Mouse (Mus musculus) mesoderm, embryonic 11.5 days (tissue): ENCODE data around the gene Cep162.
A peak's percentile ranks its signal among the peaks of the same experiment; 100 is the strongest.

Source experiments
- DNase-seq: peaks from one replicate; pipeline ENCODE4 v3.0.0-alpha.2; 2012; ENCODE audit warnings: low read depth, low spot score

Cep162 gene

DNA sequence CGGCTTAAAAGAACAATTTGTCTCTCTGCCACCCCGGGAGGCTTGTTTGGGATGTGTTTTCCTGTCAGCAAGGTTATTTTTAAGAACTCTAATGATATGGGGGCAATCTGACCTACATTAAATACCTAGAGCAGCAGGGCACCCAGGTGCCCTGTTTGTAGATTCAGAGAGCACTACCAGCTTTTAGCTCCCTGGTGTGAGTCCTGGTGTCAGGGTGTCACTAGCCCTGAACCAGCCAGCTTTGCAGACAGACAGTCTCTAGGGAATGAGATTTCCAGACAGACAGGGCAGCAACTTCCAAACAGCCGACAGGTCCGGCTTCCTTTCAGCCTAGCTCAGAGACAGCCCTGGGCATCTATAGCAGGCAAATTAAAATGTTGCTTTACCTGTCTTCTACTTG, 92.8 kb downstream of the Cep162 start:
- DNase-seq, result no peak

DNA sequence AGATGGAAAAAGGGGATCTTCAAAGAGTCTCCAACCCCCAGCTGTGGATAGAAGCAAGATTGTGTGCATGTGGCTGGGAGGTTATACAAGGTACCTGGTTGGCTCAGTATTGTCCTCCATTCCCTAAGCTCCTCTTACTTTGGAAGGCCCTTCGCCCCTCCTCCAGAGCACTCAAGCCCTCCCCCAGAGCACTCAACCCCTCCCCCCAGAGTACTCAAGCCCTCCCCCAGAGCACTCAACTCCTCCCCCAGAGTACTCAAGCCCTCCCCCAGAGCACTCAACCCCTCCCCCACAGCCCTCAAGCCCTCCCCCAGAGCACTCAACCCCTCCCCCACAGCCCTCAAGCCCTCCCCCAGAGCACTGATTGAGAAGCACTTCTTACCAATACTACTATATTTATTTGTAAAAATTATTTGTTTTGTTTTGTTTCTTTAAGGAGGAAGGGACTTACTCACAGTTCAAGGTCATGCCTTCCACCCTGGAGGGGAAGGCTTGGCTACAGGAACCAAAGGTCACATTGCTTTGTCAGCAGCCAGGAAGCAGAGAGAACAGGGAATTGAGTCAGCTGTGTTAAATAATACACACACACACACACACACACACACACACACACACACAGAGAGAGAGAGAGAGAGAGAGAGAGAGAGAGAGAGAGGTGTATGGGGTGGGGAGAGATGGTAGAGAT, 102.6 kb downstream of the Cep162 start:
- DNase-seq, result no peak

DNA sequence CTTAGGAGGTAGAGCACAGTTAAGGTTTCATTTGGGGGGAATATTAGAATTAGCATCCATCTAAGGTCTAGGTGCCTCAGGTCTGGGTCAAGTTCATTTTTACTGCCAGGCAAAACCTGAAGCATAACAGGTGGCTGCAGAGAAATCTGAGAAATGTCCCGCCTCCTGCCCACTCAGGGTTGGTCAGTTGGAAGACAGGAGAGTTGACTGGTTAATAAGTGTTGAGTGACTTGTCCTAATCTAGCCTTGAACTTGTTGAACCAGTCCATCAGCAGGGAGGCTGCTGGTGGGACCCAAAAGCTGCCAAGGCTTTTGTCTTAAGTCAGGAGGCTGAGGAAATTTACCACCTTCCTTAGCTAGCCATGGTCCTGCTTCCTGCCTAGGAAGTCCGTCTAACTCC, 107.4 kb downstream of the Cep162 start:
- no peak for DNase-seq

DNA sequence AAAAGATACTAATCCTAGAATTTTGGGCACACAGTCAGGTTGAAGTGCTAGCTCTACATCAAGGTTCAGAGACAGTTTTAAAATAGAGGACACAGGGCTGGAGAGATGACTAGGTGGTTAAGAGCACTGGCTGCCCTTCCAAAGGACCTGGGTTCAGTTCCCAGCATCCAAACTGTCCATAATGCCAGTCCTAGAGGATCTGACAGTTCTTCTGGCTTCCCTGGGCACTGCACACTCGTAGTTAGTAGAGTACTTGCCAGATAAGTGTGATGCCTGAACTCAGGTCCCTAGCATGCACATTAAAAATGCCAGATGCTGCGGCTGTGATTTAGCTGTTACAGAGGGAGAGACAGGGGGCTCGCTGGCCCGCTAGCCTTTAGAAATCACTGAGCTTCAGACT, 108.9 kb downstream of the Cep162 start:
- no peak for DNase-seq

DNA sequence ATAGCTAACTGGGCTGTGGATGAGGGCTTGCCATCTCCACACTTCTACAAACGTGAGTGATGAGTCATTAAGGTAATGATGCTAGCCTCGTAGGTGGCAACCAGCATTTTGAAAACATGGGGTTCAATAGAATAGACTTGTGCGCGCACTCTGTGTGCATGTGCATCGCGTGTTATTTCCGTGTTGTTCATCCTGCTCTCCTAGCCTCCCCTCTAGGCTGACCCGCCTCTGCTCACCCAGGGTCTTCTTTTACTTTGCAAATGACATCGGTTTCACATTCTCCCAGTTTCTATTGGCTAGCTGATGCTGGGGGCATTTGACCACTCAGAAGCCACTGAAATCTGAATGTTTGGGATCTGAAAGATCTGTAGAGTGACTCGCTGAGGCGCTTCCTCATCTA, 109.7 kb downstream of the Cep162 start:
- DNase-seq, result no peak

DNA sequence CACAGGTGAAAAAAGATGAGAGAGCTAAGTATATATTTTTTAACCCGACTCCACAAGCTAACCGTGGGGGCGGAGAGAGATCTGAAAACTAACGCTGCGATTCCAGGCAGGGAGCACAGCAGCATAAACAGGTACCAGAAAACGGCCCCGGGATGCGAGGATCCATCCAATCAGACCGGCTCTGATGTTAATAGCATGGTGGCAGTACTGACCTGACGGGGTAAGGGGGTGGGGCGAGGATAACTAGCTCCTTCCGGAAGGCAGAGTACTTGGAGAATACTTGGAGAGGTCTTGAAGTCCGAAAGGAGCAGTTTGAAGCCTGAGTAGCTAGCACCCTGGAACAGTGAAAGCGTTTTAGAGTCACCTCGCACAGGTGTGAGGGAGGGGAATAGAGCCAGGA, 110.2 kb downstream of the Cep162 start:
- DNase-seq, result no peak

DNA sequence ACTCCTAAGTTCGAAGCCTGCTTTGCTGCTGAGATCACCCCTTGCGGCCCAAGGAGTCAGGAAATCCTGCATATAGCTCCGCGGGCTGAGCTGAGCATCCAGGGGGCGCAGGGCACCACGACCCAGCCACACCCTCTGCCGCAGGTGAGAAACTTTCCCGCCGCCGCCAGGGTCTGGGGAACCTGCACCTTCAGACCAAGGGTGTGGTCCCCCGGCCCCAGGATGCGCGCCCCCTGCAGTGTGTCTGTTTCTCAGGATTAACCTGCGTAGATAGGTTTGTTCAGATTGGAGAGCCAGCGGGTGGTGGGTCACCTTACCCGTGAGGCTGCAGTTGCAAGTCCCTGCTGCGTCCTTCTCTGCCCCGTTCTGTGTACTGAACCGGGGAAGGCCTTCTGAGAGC, 110.8 kb downstream of the Cep162 start:
- DNase-seq, result no peak

DNA sequence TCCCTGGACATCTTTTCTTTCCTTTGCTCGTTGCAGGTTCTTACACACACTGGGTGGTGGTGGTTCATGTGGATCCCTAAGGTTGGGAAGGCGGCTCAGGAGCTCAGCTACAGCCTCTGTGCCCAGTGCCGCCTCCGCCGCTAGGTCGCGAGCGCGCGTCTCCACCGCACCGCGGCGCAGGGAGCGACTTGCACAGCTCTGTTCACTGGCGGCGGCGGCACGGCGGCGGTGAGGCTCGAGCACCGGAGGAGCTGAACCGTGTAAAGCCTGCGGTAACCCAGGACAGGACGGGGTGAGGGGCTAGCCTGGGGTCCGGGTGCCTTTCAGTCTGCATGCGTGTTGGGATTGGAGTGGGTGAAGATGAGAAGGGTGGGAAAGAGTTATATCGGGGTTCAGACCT, 111.2 kb downstream of the Cep162 start, which contains the start of gene Mrap2:
Gene Mrap2, plus strand, starts transcription at position 201 of the 400 bp plus-strand sequence.
- peak; percentile 63 for DNase-seq

DNA sequence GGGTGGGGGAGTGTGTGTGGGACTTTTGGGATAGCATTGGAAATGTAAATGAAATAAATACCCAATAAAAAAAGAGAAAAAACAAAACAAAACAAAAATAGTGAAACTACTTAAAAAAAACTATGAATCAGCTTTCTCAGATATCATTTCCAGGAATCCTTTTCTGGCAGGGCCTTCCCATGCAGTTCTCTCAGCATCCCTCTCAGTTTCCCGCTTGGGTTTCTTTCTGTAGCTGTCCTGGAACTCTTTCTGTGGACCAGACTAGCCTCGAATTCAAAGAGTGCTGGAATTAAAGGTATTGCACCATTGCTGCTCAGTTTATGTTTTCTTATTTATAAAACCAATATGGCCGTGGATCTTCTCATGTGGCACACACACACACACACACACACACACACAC, 112.3 kb downstream of the Cep162 start:
- DNase-seq, result no peak
